Mouse (Mus musculus): ENCODE measurements around the gene Mcm3ap. TPM values are rescaled to one million over a fixed set of nuclear protein-coding genes. Genes with fewer than 3 reads are reported as not detected.

Mcm3ap gene
- polyA plus RNA-seq, 1 experiment, result 66.6 TPM

- Histone ChIP-seq H3K9ac (ENCODE audit: low read depth, poor library complexity, severe bottlenecking) (no peak overlapping the region), H3K4me3 (ENCODE audit: low read depth, low read length) (no peak overlapping the region), H3K9me3 (replicated peaks; ENCODE audit: control insufficient read depth, insufficient read depth, low read length, poor library complexity, severe bottlenecking) (no peaks in the 10 kb centered on the region), H3K27me3 (ENCODE audit: control insufficient read depth, insufficient read depth, low read length, poor library complexity, severe bottlenecking) (no peaks in the 10 kb centered on the region), H3K27ac (ENCODE audit: insufficient read depth, low read length) (no peak overlapping the region), H3K4me1 (ENCODE audit: control insufficient read depth, insufficient read depth, low read length) (no peaks in the 10 kb centered on the region), H3K36me3 (ENCODE audit: control insufficient read depth, insufficient read depth, low read length, poor library complexity, severe bottlenecking) (peaks cover 50% of the 10 kb centered on the region)
- TF ChIP-seq CTCF (IDR thresholded peaks at IDR 0.05; ENCODE audit: low read depth, low read length) (no peak), POLR2A (IDR thresholded peaks at IDR 0.05; ENCODE audit: insufficient read depth, low read length) (no peak), EP300 (IDR thresholded peaks at IDR 0.05; ENCODE audit: insufficient read depth, low read depth, low read length) (no peak)
Observed at GRCm38 (mm10) chr10:76486302-76486701, 17.6 kb downstream of the Mcm3ap start.

GRCm38 (mm10) chr10:76488265-76488664 lies 19.5 kb downstream of the Mcm3ap start:
- Histone ChIP-seq H3K4me1 (ENCODE audit: control insufficient read depth, insufficient read depth, low read length) (no peaks in the 10 kb centered on the region), H3K27me3 (ENCODE audit: control insufficient read depth, insufficient read depth, low read length, poor library complexity, severe bottlenecking) (no peaks in the 10 kb centered on the region), H3K4me3 (ENCODE audit: low read depth, low read length) (no peak overlapping the region), H3K9me3 (replicated peaks; ENCODE audit: control insufficient read depth, insufficient read depth, low read length, poor library complexity, severe bottlenecking) (no peaks in the 10 kb centered on the region), H3K27ac (ENCODE audit: insufficient read depth, low read length) (no peak overlapping the region), H3K36me3 (ENCODE audit: control insufficient read depth, insufficient read depth, low read length, poor library complexity, severe bottlenecking) (peaks cover 40% of the 10 kb centered on the region), H3K9ac (ENCODE audit: low read depth, poor library complexity, severe bottlenecking) (no peak overlapping the region)
- TF ChIP-seq CTCF (IDR thresholded peaks at IDR 0.05; ENCODE audit: low read depth, low read length) (no peak), EP300 (IDR thresholded peaks at IDR 0.05; ENCODE audit: insufficient read depth, low read depth, low read length) (no peak), POLR2A (IDR thresholded peaks at IDR 0.05; ENCODE audit: insufficient read depth, low read length) (no peak)

GRCm38 (mm10) chr10:76489205-76489604 lies 20.5 kb downstream of the Mcm3ap start:
- Histone ChIP-seq H3K4me1 (ENCODE audit: control insufficient read depth, insufficient read depth, low read length) (no peaks in the 10 kb centered on the region), H3K4me3 (ENCODE audit: low read depth, low read length) (no peak overlapping the region), H3K9me3 (replicated peaks; ENCODE audit: control insufficient read depth, insufficient read depth, low read length, poor library complexity, severe bottlenecking) (no peaks in the 10 kb centered on the region), H3K36me3 (ENCODE audit: control insufficient read depth, insufficient read depth, low read length, poor library complexity, severe bottlenecking) (peaks cover 36% of the 10 kb centered on the region), H3K27ac (ENCODE audit: insufficient read depth, low read length) (no peak overlapping the region), H3K9ac (ENCODE audit: low read depth, poor library complexity, severe bottlenecking) (no peak overlapping the region), H3K27me3 (ENCODE audit: control insufficient read depth, insufficient read depth, low read length, poor library complexity, severe bottlenecking) (no peaks in the 10 kb centered on the region)
- TF ChIP-seq CTCF (IDR thresholded peaks at IDR 0.05; ENCODE audit: low read depth, low read length) (no peak), POLR2A (IDR thresholded peaks at IDR 0.05; ENCODE audit: insufficient read depth, low read length) (no peak), EP300 (IDR thresholded peaks at IDR 0.05; ENCODE audit: insufficient read depth, low read depth, low read length) (no peak)

GRCm38 (mm10) chr10:76493527-76493926 lies 24.8 kb downstream of the Mcm3ap start:
- Histone ChIP-seq H3K4me3 (ENCODE audit: low read depth, low read length) (no peak overlapping the region), H3K4me1 (ENCODE audit: control insufficient read depth, insufficient read depth, low read length) (no peaks in the 10 kb centered on the region), H3K9ac (ENCODE audit: low read depth, poor library complexity, severe bottlenecking) (no peak overlapping the region), H3K36me3 (ENCODE audit: control insufficient read depth, insufficient read depth, low read length, poor library complexity, severe bottlenecking) (peaks cover 33% of the 10 kb centered on the region), H3K27ac (ENCODE audit: insufficient read depth, low read length) (no peak overlapping the region), H3K27me3 (ENCODE audit: control insufficient read depth, insufficient read depth, low read length, poor library complexity, severe bottlenecking) (no peaks in the 10 kb centered on the region), H3K9me3 (replicated peaks; ENCODE audit: control insufficient read depth, insufficient read depth, low read length, poor library complexity, severe bottlenecking) (no peaks in the 10 kb centered on the region)
- TF ChIP-seq POLR2A (IDR thresholded peaks at IDR 0.05; ENCODE audit: insufficient read depth, low read length) (no peak), EP300 (IDR thresholded peaks at IDR 0.05; ENCODE audit: insufficient read depth, low read depth, low read length) (no peak), CTCF (IDR thresholded peaks at IDR 0.05; ENCODE audit: low read depth, low read length) (no peak)

- no peak overlapping the region for H3K9ac ChIP-seq (ENCODE audit: low read depth, poor library complexity, severe bottlenecking)
- TF ChIP-seq EP300 (IDR thresholded peaks at IDR 0.05; ENCODE audit: insufficient read depth, low read depth, low read length) (no peak), POLR2A (IDR thresholded peaks at IDR 0.05; ENCODE audit: insufficient read depth, low read length) (no peak), CTCF (IDR thresholded peaks at IDR 0.05; ENCODE audit: low read depth, low read length) (no peak)
Observed at GRCm38 (mm10) chr10:76495501-76495900, 26.8 kb downstream of the Mcm3ap start.

GRCm38 (mm10) chr10:76496366-76496765 lies 27.6 kb downstream of the Mcm3ap start:
- no peak overlapping the region for H3K4me3 ChIP-seq (ENCODE audit: low read depth, low read length)
- no peak for TF ChIP-seq CTCF (IDR thresholded peaks at IDR 0.05; ENCODE audit: low read depth, low read length)
- TF ChIP-seq POLR2A (IDR thresholded peaks at IDR 0.05; ENCODE audit: insufficient read depth, low read length), result no peak
- no peak for TF ChIP-seq EP300 (IDR thresholded peaks at IDR 0.05; ENCODE audit: insufficient read depth, low read depth, low read length)
- H3K4me1 ChIP-seq (ENCODE audit: control insufficient read depth, insufficient read depth, low read length), result no peaks in the 10 kb centered on the region
- peaks cover 31% of the 10 kb centered on the region for H3K36me3 ChIP-seq (ENCODE audit: control insufficient read depth, insufficient read depth, low read length, poor library complexity, severe bottlenecking)
- H3K27me3 ChIP-seq (ENCODE audit: control insufficient read depth, insufficient read depth, low read length, poor library complexity, severe bottlenecking), result no peaks in the 10 kb centered on the region
- H3K27ac ChIP-seq (ENCODE audit: insufficient read depth, low read length), result no peak overlapping the region
- H3K9ac ChIP-seq (ENCODE audit: low read depth, poor library complexity, severe bottlenecking), result no peak overlapping the region
- H3K9me3 ChIP-seq (replicated peaks; ENCODE audit: control insufficient read depth, insufficient read depth, low read length, poor library complexity, severe bottlenecking), result no peaks in the 10 kb centered on the region

More at GRCm38 (mm10) chr10:76495501-76495900, 26.8 kb downstream of the Mcm3ap start:
- Histone ChIP-seq H3K36me3 (ENCODE audit: control insufficient read depth, insufficient read depth, low read length, poor library complexity, severe bottlenecking) (peaks cover 26% of the 10 kb centered on the region), H3K9me3 (replicated peaks; ENCODE audit: control insufficient read depth, insufficient read depth, low read length, poor library complexity, severe bottlenecking) (no peaks in the 10 kb centered on the region), H3K27ac (ENCODE audit: insufficient read depth, low read length) (no peak overlapping the region), H3K27me3 (ENCODE audit: control insufficient read depth, insufficient read depth, low read length, poor library complexity, severe bottlenecking) (no peaks in the 10 kb centered on the region), H3K4me3 (ENCODE audit: low read depth, low read length) (no peak overlapping the region), H3K4me1 (ENCODE audit: control insufficient read depth, insufficient read depth, low read length) (no peaks in the 10 kb centered on the region)

Data from ES-Bruce4 (cell line).